Mouse (Mus musculus) layer of hippocampus, postnatal 10 days (tissue): Measurements from ENCODE around the gene Rad50. TPM values are rescaled to one million over a fixed set of nuclear protein-coding genes. Genes with fewer than 3 reads are reported as not detected.
A peak's percentile ranks its signal among the peaks of the same experiment; 100 is the strongest.

Experiments
- DNase-seq, 2 experiments: peaks; one replicate each; pipeline ENCODE4 v3.0.0; 2021; ENCODE audit warnings: low spot score in 2 of 2
- total RNA-seq, 2 experiments: library from RNA; stranded (reverse); gene quantifications; 2 replicates each; pipeline ENCODE4 v1.2.3; 2021

The Rad50 gene
- total RNA-seq, 2 experiments from 2014 or later, result 9.5 to 10.1 TPM

- DNase-seq, result no peak
These were observed 71.4 kb downstream of the Rad50 start for GRCm38 (mm10) chr11:53635590-53636182.

- no peak for DNase-seq
These were observed 72.6 kb downstream of the Rad50 start, which contains the start of gene Il13 for GRCm38 (mm10) chr11:53634556-53634955. TSS of gene Il13 (minus strand) at chr11:53634702.

- DNase-seq, result no peak
These were observed 73.5 kb downstream of the Rad50 start for GRCm38 (mm10) chr11:53633644-53634043.

GRCm38 (mm10) chr11:53632122-53632733 lies 74.9 kb downstream of the Rad50 start:
- peak in 1 of 2 experiments; percentile 40 for DNase-seq

GRCm38 (mm10) chr11:53627859-53628258 lies 79.3 kb downstream of the Rad50 start:
- peak; percentile 83 to 85 for DNase-seq

GRCm38 (mm10) chr11:53626802-53627373 lies 80.2 kb downstream of the Rad50 start:
- no peak for DNase-seq

- no peak for DNase-seq
These were observed 83.0 kb downstream of the Rad50 start for GRCm38 (mm10) chr11:53624124-53624523.

GRCm38 (mm10) chr11:53623573-53623972 lies 83.5 kb downstream of the Rad50 start:
- no peak for DNase-seq

GRCm38 (mm10) chr11:53622440-53622806 lies 84.7 kb downstream of the Rad50 start:
- no peak for DNase-seq

- no peak for DNase-seq
These were observed 85.3 kb downstream of the Rad50 start for GRCm38 (mm10) chr11:53621582-53622439.

- DNase-seq, result no peak
These were observed 87.0 kb downstream of the Rad50 start for GRCm38 (mm10) chr11:53620094-53620493.

- no peak for DNase-seq
These were observed 87.7 kb downstream of the Rad50 start for GRCm38 (mm10) chr11:53619428-53619827.

GRCm38 (mm10) chr11:53618619-53619198 lies 88.4 kb downstream of the Rad50 start, which contains the start of gene Il4:
TSS of gene Il4 (minus strand) at chr11:53618669.
- no peak for DNase-seq

- no peak for DNase-seq
These were observed 89.5 kb downstream of the Rad50 start for GRCm38 (mm10) chr11:53617562-53618109.

- no peak for DNase-seq
These were observed 90.2 kb downstream of the Rad50 start for GRCm38 (mm10) chr11:53616748-53617558.

GRCm38 (mm10) chr11:53615575-53615974 lies 91.5 kb downstream of the Rad50 start:
- DNase-seq, result no peak

GRCm38 (mm10) chr11:53615172-53615571 lies 91.9 kb downstream of the Rad50 start:
- no peak for DNase-seq

GRCm38 (mm10) chr11:53609672-53610071 lies 97.4 kb downstream of the Rad50 start:
- DNase-seq, result no peak

- no peak for DNase-seq
These were observed 97.9 kb downstream of the Rad50 start for GRCm38 (mm10) chr11:53609231-53609630.

GRCm38 (mm10) chr11:53605609-53606008 lies 101.5 kb downstream of the Rad50 start:
- no peak for DNase-seq
